Mouse (Mus musculus) myocyte (in vitro differentiated cells): ENCODE data around the gene Kidins220.

ENCODE experiments used
- CEBPB ChIP-seq: IDR thresholded peaks from 2 replicates; pipeline ENCODE4 v1.6.1; 2011; ENCODE audit warnings: mild to moderate bottlenecking, moderate library complexity; ENCODE audit not compliant: poor library complexity, insufficient read depth, severe bottlenecking
- E2F4 ChIP-seq: IDR thresholded peaks from one replicate; pipeline ENCODE4 v1.6.1; 2011; ENCODE audit warnings: mild to moderate bottlenecking, control low read depth, moderate library complexity; ENCODE audit not compliant: insufficient read depth
- POLR2A ChIP-seq: IDR thresholded peaks from one replicate; pipeline ENCODE4 v1.6.1; 2011; ENCODE audit warnings: low read depth, mild to moderate bottlenecking, control low read depth, moderate library complexity; ENCODE audit not compliant: insufficient read length

DNA sequence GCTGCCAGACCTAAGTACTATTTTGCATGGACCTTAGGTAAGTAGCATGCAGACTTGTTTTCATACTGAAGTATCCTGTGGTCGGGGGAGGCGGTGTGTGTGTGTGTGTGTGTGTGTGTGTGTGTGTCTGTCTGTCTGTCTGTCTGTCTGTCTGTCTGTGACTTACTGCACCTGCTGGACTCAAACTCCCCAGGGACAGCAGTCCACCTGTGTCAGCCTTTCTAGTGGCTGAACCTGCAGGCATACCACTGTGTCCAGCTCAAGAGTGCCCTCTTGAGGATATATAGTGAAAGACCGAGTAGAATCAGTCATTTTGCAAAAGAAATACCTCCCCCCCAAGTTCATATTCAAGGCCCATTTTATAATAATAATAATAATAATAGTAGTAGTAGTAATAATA is 26.4 kb upstream of the Kidins220 start:
- no peak for TF ChIP-seq CEBPB
- no peak for TF ChIP-seq POLR2A
- no peak for TF ChIP-seq E2F4
